Mouse (Mus musculus) cortical plate, adult 2 months (tissue): ENCODE data around the gene Ntm. TPM values are rescaled to one million over a fixed set of nuclear protein-coding genes. Genes with fewer than 3 reads are reported as not detected.

Source experiments
- H3K27ac ChIP-seq: fragments of 200-500 bp; 2 replicates; pipeline ENCODE4 v1.5.1; 2012; ENCODE audit warnings: low read length, control low read depth, inconsistent platforms; ENCODE audit not compliant: insufficient read depth
- H3K4me1 ChIP-seq: fragments of 200-500 bp; 2 replicates; pipeline ENCODE4 v1.6.1; 2011; ENCODE audit warnings: low read length; ENCODE audit not compliant: control insufficient read depth, insufficient read depth
- H3K4me3 ChIP-seq: fragments of 200-500 bp; 2 replicates; pipeline ENCODE4 v1.5.1; 2011; ENCODE audit warnings: mild to moderate bottlenecking, low read length, control low read depth; ENCODE audit not compliant: insufficient read depth
- CTCF ChIP-seq: fragments of 200-500 bp; IDR thresholded peaks from 2 replicates; pipeline ENCODE4 v1.5.1; 2011; ENCODE audit warnings: mild to moderate bottlenecking, control low read depth, low read length; ENCODE audit not compliant: insufficient read depth; ENCODE audit errors: extremely low read depth
- POLR2A ChIP-seq: fragments of 200-500 bp; IDR thresholded peaks from 2 replicates; pipeline ENCODE4 v1.6.1; 2011; ENCODE audit warnings: mild to moderate bottlenecking, low read length, control low read depth; ENCODE audit not compliant: insufficient read depth; ENCODE audit errors: extremely low read depth
- polyA plus RNA-seq: library from polyadenylated mRNA; depleted of rRNA; stranded (reverse); fragments of >200 nt; gene quantifications from 2 replicates; pipeline ENCODE4 v1.2.3, GENCODE M21; 2012

Gene Ntm
- polyA plus RNA-seq, 1 experiment: 169 TPM

DNA sequence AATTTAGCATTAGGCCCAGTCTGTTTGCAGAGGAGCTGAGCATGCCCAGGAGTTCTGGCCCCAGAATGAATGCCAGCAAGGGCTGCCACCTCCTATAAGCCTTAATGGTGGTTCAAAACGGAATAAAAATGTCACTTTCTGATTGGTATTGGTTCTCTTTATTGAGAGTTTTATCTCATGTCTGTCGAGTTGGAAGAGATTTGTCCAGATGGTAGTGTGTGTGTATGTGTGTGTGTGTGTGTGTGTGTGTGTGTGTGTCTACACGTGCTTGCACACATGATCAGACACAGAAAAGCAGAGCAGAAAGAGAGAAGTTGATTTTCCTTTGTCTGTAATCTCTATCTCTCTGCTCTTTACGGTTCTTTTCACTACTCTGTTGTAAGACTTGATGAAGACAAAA is 518.9 kb downstream of the Ntm start:
- peaks cover 1% of the 10 kb centered on the region; the same call in 1 of the 2 replicates for H3K4me1 ChIP-seq
- TF ChIP-seq POLR2A (no peak), CTCF (no peak)
- no peak overlapping the region for H3K4me3 ChIP-seq
- no peak overlapping the region for H3K27ac ChIP-seq

DNA sequence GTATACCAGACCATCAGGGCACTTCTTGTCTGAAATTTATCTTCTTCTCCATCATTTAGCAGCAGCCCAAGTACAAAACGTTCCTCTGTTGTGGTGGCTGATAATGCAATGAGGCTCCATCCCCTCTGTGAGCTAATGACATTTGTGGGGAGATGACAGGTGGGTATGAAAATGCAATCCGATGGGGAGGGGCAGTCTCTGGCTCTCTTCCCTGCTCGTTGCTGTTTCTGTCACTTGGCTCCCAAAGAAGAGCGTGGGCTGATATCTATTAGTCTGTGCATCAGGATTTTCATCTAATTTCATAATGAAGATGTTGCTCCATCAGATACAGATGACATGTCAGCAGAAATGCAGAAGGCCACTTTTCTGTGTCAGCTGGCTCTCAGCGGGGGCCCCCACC is 523.5 kb downstream of the Ntm start:
- H3K27ac ChIP-seq: no peak overlapping the region
- TF ChIP-seq POLR2A (no peak), CTCF (no peak)
- H3K4me1 ChIP-seq: 0 out of 2 replicates have a peak, but pooled peaks cover 1% of the 10 kb centered on the region
- H3K4me3 ChIP-seq: no peak overlapping the region

DNA sequence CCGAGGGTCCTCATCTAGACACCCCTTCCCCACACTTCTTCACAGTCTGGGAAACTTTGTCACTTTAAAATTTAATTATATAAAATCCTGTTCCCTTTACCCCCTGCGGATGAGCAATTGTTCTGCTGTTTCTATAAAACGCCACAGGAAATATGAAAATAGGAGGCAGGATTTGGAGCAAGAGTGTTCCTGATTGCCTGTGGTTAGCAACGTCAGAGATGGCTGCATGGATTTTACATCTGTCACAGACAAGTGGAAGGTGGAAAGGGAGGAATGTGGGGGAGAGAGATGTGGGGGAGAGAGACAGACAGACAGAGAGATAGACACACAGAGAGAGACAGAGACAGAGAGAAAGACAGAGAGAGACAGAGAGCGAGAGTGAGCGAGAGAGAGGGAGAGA is 528.3 kb downstream of the Ntm start:
- no peak overlapping the region for H3K27ac ChIP-seq
- peaks cover 3% of the 10 kb centered on the region for H3K4me1 ChIP-seq
- no peak for TF ChIP-seq CTCF
- TF ChIP-seq POLR2A: no peak
- H3K4me3 ChIP-seq: no peak overlapping the region

DNA sequence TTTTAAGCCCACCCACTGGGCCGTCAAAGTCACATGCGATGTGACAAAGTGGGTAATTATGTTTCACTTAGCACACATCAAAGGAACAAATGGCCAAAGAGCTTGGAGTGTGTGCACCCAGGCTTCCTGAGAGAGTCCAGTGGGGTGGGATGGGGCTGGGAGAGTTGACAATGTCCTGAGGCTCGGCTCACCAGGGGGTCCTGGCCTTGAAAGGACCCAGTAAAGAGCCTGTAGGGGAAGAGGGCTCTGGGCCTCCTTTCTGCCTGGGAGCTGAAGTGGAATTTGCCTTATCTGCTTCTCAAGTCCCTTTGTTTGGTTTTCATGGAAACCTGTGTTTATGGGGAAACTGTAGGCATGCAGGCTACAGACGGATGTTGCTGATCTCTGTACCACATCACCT is 529.0 kb downstream of the Ntm start:
- H3K27ac ChIP-seq: no peak overlapping the region
- no peak overlapping the region for H3K4me3 ChIP-seq
- peaks cover 3% of the 10 kb centered on the region for H3K4me1 ChIP-seq
- TF ChIP-seq POLR2A (no peak), CTCF (no peak)

DNA sequence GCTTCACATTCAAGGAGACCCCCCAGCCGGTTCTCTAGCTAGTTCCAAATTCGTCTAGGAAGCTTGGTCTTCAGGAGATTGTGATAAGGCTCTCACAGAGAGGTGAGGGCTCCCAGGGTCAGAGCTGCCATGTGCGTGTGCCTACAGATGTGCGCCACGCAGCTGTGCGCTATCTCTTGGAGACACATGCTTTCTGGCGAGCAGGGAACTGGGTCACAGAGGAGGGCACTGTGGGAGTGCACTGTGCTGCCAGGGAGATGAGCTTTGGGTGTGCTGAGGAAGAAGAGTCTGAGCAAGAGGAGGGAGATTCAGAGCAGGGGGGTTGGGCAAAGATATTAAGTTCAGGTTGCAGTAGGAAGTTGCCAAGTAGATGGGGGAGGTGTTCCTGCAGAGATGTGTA is 529.8 kb downstream of the Ntm start:
- no peak overlapping the region for H3K4me3 ChIP-seq
- TF ChIP-seq CTCF (no peak), POLR2A (no peak)

DNA sequence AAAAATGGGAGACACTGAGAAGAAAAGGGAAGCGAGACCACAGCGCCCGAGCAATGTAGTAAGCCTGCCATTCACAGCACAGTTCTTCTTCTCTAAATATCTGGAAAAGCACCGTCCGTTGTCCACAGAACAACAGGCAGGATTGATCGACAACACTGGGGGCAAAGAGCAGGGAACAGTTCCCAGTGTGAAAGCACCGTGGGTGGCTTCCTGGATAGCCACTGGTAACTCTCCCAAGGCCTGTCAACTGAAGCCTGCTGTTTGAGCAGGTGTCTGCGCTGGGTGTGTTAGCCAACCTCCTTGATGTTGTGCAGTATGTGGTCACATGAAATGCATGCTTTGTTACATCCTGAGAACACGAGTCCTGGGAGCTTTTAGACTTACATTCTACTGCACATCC is 531.4 kb downstream of the Ntm start:
- Histone ChIP-seq H3K27ac (no peak overlapping the region), H3K4me3 (no peak overlapping the region), H3K4me1 (peaks cover 6% of the 10 kb centered on the region)
- no peak for TF ChIP-seq CTCF
- no peak for TF ChIP-seq POLR2A

More for the DNA sequence above, 529.8 kb downstream of the Ntm start:
- no peak overlapping the region for H3K27ac ChIP-seq
- H3K4me1 ChIP-seq: peaks cover 3% of the 10 kb centered on the region

DNA sequence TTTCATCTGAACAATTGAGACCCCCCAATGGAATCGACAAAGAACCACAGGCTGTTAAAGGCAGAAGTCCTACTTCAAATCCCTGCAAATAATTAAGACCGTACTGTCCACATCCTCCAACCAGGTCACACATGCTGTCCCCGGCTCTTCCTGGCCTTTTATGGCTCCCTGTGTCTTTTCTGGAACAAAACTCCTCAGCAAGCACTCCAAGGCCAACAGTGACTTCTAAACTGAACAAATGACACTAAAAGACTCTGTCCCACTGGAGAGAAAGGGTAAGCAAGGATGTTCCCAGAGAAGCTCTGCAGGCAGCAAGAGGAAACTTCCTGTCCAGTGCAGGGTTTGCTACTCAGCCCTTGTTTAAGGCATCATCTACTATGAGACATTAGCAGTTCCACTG is 532.8 kb downstream of the Ntm start:
- Histone ChIP-seq H3K4me3 (no peak overlapping the region), H3K4me1 (peaks cover 6% of the 10 kb centered on the region), H3K27ac (no peak overlapping the region)
- no peak for TF ChIP-seq CTCF
- TF ChIP-seq POLR2A: no peak

DNA sequence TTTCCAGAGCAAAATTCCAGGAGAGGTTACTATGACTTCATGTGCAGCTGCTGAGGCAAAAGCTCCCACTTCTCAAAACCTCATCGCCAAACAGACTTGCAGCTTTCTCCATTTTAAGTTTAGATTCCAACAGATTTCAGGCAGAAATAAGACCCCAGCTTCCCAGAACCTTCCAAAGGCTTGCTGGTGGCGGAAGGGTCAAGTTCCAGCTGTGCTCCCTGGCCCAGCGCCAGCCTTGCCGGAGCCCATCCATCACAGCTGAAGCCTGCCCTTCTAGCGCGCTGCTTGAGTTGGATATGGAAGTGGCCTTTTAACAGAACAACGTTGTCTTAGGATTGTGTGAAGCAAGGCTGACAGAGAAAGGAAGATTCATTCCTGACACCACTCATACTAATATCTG is 534.6 kb downstream of the Ntm start:
- Histone ChIP-seq H3K27ac (no peak overlapping the region), H3K4me3 (no peak overlapping the region), H3K4me1 (peaks cover 4% of the 10 kb centered on the region; the same call in 1 of the 2 replicates)
- TF ChIP-seq CTCF: no peak
- no peak for TF ChIP-seq POLR2A

DNA sequence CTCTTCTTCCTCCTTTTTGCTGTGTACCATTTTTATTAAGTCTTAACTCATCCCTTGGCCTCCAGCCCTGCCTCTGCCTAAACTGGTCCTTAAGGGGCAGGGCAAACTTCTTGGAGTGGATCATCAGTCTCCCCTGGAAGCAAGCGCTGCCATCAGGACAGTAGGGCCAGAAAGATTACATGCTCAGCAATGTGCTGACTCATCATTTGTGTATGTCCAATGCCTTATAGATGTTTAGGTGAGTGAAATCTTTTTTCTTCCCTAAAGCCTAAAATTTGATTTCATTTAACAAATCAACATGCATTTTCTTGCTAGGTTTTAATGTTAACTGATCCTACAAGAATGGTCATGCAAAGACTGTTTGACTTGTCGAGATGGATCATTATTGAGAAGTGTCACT is 536.7 kb downstream of the Ntm start:
- Histone ChIP-seq H3K27ac (no peak overlapping the region), H3K4me3 (no peak overlapping the region), H3K4me1 (peaks cover 4% of the 10 kb centered on the region; the same call in 1 of the 2 replicates)
- TF ChIP-seq CTCF: no peak
- TF ChIP-seq POLR2A: no peak

DNA sequence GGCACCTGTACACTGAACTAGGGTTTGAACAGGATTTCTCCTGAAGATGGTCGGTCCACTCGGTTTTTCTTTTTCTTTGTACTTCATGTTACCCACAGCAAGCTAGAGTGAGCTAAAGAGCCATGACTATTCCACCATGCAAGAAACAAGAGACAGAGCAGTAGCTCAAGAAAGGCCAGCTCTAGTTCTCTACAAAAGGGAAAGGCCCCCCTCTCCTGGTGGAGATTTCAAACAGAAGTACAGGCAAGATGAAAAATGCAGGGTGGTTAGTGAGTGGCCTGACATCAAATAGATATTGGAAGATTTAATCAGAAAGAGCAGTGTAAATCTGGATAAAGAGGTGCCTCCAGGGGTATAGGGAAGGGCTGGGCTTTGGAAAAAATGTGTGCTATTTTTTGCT is 547.4 kb downstream of the Ntm start:
- Histone ChIP-seq H3K4me1 (peaks cover 4% of the 10 kb centered on the region; the same call in 1 of the 2 replicates), H3K4me3 (no peak overlapping the region), H3K27ac (no peak overlapping the region)
- TF ChIP-seq CTCF (no peak), POLR2A (no peak)
